Mouse (Mus musculus): ENCODE measurements around the gene Mrpl46. TPM values are rescaled to one million over a fixed set of nuclear protein-coding genes. Genes with fewer than 3 reads are reported as not detected.

Mrpl46 gene
- 53.1 TPM for polyA plus RNA-seq (2015; fragmentation: Illumina TruSeq; extraction: RNeasy Lipid Tissue Mini Kit (QIAGEN cat#74804); ENCODE audit: low read depth, low replicate concordance)

GRCm38 (mm10) chr7:78782639-78783581 lies at the start of gene Mrpl46, which contains the start of gene Mrps11:
TSS of gene Mrpl46 (minus strand) at chr7:78783531.
TSS of gene Mrps11 (plus strand) at chr7:78783119.

GRCm38 (mm10) chr7:78737614-78738210 lies 45.6 kb downstream of the Mrpl46 start, which contains the start of gene Ntrk3:
TSS of gene Ntrk3 (minus strand) at chr7:78738012.

Other genes with a start within 250 kb of the Mrpl46 start
- gene Ntrk3, start 45.5 kb downstream of the Mrpl46 start, polyA plus RNA-seq (2015; fragmentation: Illumina TruSeq; extraction: RNeasy Lipid Tissue Mini Kit (QIAGEN cat#74804); ENCODE audit: low read depth, low replicate concordance), result 59.7 TPM
- 48.9 TPM for gene Mrps11, start 412 bp downstream of the Mrpl46 start, polyA plus RNA-seq (2015; fragmentation: Illumina TruSeq; extraction: RNeasy Lipid Tissue Mini Kit (QIAGEN cat#74804); ENCODE audit: low read depth, low replicate concordance)
- gene Det1, start 63.7 kb upstream of the Mrpl46 start, polyA plus RNA-seq (2015; fragmentation: Illumina TruSeq; extraction: RNeasy Lipid Tissue Mini Kit (QIAGEN cat#74804); ENCODE audit: low read depth, low replicate concordance), result 5.1 TPM
- 28.2 TPM for gene Aen, start 112.3 kb upstream of the Mrpl46 start, polyA plus RNA-seq (2015; fragmentation: Illumina TruSeq; extraction: RNeasy Lipid Tissue Mini Kit (QIAGEN cat#74804); ENCODE audit: low read depth, low replicate concordance)
- 2.5 TPM for gene Isg20, start 129.9 kb upstream of the Mrpl46 start, polyA plus RNA-seq (2015; fragmentation: Illumina TruSeq; extraction: RNeasy Lipid Tissue Mini Kit (QIAGEN cat#74804); ENCODE audit: low read depth, low replicate concordance)